28 mouse cellular contexts compared by ENCODE assay signal in the genomic region with DNA sequence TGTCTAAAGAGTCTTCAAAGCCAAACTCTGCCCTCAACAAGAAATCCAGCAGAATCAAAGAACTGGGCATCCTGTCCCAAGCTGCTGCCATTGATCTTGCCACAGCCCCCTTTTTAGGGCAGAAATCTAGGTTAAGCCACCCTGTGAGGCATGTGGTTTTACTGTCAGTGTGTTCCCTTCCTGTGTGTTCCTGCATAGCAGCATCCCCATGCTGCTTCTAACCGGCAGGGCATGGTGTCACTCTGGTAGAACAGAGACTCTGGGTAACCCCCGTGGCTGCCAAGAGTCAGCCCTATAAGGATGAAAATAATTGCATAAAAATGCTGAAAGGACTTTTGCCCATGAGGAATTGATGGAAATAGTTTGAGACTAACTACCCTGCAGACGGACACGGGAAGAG. TPM values are rescaled to one million over a fixed set of nuclear protein-coding genes. Genes with fewer than 3 reads are reported as not detected.
"Had no signal": no experiment of that assay in that cellular context is flagged by ENCODE, and none has a peak within 500 bp of the region (broad histone marks: within the 10 kb centered on the region; RNA-seq: fewer than 3 reads in every experiment).

No protein-coding gene starts in this region.

- H3K4me1 ChIP-seq: limb, embryonic 15.5 days; lung, embryonic 15.5 days; neural tube, embryonic 12.5 days; neural tube, embryonic 15.5 days had no signal

- H3K4me3 ChIP-seq: layer of hippocampus, adult 2 months; left cerebral cortex, adult 2 months; limb, embryonic 15.5 days; lung, embryonic 15.5 days; neural tube, embryonic 12.5 days; neural tube, embryonic 15.5 days had no signal

- H3K36me3 ChIP-seq: limb, embryonic 15.5 days; lung, embryonic 15.5 days; neural tube, embryonic 12.5 days; neural tube, embryonic 15.5 days had no signal

- ATAC-seq: liver, postnatal 0 days had no signal

- DNase-seq: kidney, adult 2 months; kidney, postnatal 25 days; layer of hippocampus, postnatal 36 days; left cerebral cortex, postnatal 4 days; liver, postnatal 0 days; lung, postnatal 10 days; lung, postnatal 36 days; midbrain, embryonic 14.5 days; right cerebral cortex, adult 18-20 months; right cerebral cortex, postnatal 14 days; right cerebral cortex, postnatal 4 days; thymus, adult 2 months; thymus, postnatal 14 days; thymus, postnatal 4 days had no signal

- H3K9ac ChIP-seq: limb, embryonic 15.5 days; liver, embryonic 14.5 days; liver, postnatal 0 days; lung, embryonic 15.5 days; neural tube, embryonic 12.5 days; neural tube, embryonic 15.5 days had no signal

- H3K9me3 ChIP-seq: limb, embryonic 15.5 days; lung, embryonic 15.5 days; neural tube, embryonic 12.5 days; neural tube, embryonic 15.5 days had no signal

- H3K27me3 ChIP-seq: limb, embryonic 15.5 days; lung, embryonic 15.5 days; neural tube, embryonic 12.5 days; neural tube, embryonic 15.5 days had no signal

- H3K4me2 ChIP-seq: limb, embryonic 15.5 days; liver, embryonic 11.5 days; lung, embryonic 15.5 days; midbrain, embryonic 11.5 days; neural tube, embryonic 12.5 days; neural tube, embryonic 15.5 days had no signal

- H3K27ac ChIP-seq: kidney, postnatal 0 days; layer of hippocampus, adult 2 months; left cerebral cortex, adult 2 months; limb, embryonic 15.5 days; liver, embryonic 14.5 days; lung, embryonic 15.5 days; neural tube, embryonic 12.5 days; neural tube, embryonic 15.5 days; stomach, postnatal 0 days had no signal

RNA-seq across cellular contexts. Expression of gene Il17a, which starts 44.8 kb away (rescaled TPM):
- polyA plus RNA-seq: kidney, adult 2 months; kidney, embryonic 14.5 days; kidney, postnatal 0 days; limb, embryonic 15.5 days; liver, embryonic 11.5 days; liver, embryonic 14.5 days; liver, postnatal 0 days; lung, embryonic 15.5 days; midbrain, embryonic 11.5 days; midbrain, embryonic 14.5 days; midbrain, postnatal 0 days; neural tube, embryonic 12.5 days; neural tube, embryonic 15.5 days; stomach, embryonic 14.5 days; stomach, postnatal 0 days had no signal
